Mouse (Mus musculus) right cerebral cortex, adult 18-20 months (tissue): ENCODE data around the gene Gm3139.
"Not testable (repeated sequence)": the region's sequence is repeated elsewhere in the genome, so short reads cannot be mapped to it uniquely, and the experiment has no call there.

Experiments
- DNase-seq: peaks from one replicate; pipeline ENCODE4 v3.0.0; 2022; ENCODE audit warnings: mixed read lengths

Gm3139 gene

DNA sequence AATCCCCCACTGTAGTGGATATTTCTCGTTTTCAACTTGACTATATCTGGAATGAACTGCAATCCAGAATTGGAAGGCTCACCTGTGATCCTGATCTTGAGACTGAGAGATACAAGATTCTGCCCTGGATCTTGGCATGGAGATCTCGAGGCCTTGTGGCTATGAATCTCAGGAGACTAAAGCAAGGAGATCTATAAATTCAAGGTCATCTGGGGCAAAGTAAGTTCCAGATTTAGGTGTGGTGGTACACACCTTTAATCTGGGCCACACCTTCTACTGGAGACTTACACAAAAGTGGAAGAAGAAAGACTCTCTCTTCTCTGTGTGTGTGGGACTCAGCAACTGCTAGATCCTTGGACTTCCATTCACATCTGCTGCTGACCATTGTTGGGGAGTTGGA lies at the start of gene Gm3139:
TSS of gene Gm3139 (plus strand) at position 301 of the 400 bp plus-strand sequence.
- not testable (repeated sequence) for DNase-seq
